Mouse (Mus musculus) spleen, adult 18-20 months (tissue): Measurements from ENCODE around the gene Gfra1.
A peak's percentile ranks its signal among the peaks of the same experiment; 100 is the strongest.

ENCODE experiments used
- DNase-seq, 2 experiments: peaks; one replicate each; pipeline ENCODE4 v3.0.0; 2022; ENCODE audit warnings: mixed read lengths in 2 of 2

Gene Gfra1

DNA sequence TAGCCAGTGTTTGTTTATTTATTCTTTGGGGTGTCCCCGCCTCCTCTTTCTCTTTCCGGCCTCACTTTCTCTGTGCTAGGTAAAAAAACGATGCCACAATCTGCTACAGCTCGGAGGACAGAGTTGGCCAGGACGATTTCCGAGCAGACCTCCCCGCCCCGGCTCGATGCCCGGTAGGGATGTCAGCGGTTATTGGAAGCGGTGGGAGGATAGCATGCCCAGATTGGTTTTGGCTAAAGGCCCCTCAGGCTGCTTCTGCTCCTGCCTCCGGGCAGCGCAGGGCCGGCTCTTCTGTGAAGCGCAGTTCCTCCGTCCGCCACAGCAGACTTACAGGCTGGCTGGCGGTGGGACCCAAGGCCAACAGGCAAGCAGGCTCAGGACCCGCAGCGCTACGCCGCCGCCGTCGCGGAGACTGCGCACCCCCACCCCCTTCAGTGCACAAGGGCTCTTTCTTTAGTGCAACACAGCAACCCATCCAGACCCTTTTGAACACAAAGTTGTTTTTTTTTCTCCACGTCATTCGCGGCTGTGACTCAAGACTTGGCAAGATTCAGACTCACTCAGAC, at the start of gene Gfra1:
Gfra1 (minus strand) TSS at position 414 of the 566 bp plus-strand sequence.
- DNase-seq = peak; percentile 12 to 31

DNA sequence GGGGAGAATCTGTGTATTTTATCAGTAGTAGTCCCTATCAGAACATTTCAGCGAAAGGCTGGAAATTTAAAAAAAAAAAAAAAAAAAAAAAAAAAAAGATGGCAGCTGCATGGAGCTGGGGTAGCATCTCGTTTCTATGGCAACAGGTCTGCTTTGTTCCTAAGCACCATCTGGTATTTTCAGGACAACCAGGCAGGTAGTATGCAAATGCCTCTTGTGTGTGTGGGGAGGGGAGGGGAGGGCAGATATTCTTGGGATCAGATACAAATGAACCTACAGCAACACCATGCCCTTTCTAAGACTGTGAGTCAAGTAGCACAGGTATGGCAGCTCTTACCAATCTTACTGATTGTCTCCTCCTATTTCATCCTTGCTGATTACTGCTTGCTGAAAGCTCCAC, 44.3 kb upstream of the Gfra1 start:
- no peak for DNase-seq

DNA sequence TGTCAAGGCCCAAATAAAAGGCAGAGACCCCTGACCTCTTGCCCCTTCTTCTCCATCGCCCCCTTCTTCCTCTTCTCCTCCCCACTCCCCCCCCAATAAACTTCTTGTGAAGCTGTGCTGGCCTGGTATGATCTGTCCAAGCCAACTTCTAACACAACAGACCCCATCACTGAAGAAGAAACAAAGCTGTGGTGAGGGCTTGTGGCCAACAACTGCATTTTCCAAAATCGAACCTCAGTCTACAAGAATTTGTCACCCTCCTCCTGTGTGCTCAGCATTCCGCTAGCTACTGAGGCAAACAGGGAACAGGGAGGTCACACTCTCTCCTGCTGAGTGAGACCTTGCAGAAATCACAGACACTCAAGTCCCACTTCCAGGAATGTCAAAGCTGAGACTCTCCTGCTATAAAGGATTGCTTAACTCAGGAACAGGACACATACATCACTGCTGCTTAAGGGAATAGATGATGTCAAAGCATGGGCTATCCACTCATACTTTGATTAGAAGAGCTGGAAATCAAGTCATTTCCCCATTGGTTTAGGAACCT, 43.8 kb upstream of the Gfra1 start:
- DNase-seq = no peak

DNA sequence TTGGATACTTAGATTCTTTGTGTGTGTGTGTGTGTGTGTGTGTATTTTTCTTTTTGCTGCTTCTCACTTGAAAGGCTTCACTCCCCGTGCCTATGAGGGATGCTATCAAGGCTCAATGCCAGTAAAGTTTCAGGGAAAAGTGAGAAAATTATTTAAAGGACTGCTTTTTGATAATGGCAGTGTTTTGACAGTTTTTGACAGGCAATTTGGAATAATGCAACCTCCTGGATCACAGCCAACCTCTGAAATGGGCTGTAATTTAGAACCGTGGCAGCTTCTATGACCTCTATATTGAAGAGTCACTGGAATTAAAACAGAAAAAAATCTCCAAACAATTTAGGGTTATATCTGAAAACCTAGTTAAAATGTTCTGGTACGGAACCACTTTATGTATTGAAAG, 41.4 kb upstream of the Gfra1 start:
- no peak for DNase-seq

DNA sequence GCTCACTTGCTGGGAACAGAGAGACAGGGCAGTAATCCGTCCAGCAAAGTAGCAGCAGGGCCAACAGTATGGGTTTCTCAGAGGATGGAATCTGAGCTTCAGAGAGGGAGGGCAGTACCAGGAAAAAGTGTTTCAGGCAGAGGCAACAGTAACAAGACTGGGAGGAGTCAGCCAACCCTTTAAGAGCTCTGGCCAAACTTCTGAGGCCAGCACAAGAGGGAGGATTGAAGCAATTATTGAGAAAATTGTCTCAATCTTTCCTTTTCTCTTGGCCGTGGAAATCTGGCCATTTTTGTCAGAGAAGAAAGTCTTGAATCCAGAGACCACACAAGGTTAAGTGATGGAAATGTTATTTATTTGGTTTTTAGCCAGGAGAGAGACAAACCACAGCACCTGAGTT, 31.0 kb upstream of the Gfra1 start:
- no peak for DNase-seq

DNA sequence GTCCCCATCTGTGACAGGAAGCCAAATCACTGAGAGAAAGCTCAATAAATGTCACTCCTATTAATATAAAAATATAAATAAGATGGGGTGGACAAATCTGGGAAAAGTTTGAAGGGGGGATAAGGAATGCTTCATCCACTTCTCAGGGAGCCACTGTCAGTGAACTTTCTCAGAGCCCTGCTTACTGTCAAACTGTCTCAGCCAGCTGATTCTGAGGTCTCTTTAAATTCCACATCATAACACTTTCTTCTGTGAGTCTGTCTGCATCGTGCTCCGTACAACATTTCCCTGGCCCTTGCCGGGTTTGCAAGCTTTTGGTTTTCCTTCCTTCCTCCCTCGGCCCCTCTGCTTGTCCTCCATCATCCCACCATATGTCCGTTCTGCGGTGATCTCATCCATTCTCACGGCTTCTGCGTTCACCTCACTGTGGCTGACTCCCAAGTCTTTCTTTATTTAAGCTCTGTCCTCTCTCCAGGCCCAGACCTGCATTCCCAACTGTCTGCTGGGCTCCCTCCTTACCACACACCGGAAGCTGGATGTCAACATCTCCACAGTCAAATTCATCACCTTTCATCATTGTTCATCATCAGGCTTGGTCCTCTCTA, 26.8 kb upstream of the Gfra1 start:
- DNase-seq = no peak

DNA sequence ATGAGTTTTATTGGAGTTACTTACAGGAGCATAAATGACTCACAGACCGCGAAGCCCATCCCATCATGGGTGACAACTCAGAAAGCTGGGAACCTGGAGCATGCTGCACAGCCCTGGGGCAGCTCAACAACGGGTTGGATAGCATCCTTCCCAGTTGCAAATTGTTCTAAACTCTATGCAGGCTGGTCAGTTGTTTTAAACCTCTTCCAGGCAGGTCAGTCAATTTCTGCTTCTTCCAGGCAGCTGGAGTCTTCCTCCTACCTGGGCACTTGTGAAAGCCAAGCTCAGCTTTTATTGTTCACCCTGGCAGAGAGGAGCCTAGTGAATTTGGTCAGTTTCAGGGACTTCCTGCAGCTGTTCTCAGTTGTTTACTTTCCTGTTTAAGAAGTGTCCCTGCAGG, 18.5 kb upstream of the Gfra1 start:
- no peak for DNase-seq

DNA sequence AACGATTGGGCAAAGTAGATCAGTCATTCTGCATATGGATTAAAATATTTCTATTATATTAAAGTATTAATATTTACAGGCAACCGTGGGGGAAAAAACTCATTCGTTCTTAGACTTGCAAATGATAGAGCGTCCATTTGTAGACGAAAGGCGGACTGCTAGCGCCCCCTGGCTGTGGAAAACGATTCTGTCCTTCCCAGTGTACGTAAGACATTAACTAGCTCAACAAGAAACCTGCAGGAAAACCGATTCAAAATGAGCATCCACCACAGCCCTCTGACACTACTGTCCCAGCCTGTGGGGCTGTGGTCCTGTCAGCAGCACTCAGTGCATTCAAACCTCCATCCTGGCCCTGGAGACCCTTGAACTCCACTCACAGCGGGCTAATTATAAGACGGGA, 13.7 kb upstream of the Gfra1 start:
- DNase-seq = peak; percentile 47 to 82

DNA sequence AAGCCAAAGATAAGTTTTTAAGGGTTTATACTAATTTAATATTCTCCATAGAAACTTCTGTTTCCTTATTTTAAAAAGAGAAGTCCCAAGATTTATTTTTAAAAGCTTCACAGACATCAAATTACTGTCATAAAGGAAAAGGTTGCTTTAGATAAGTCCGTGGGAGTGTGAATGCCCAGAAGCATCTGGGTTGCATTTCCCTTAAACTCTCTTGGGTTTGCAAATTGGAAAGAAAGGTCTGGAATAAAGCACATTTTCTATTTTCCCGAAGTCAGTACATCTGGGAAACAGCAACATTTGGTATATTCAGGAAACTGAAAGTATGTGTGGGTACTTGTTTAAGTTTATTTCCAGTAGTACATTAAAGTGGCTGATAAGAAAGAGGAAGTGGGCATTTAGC, 12.6 kb upstream of the Gfra1 start:
- no peak for DNase-seq

DNA sequence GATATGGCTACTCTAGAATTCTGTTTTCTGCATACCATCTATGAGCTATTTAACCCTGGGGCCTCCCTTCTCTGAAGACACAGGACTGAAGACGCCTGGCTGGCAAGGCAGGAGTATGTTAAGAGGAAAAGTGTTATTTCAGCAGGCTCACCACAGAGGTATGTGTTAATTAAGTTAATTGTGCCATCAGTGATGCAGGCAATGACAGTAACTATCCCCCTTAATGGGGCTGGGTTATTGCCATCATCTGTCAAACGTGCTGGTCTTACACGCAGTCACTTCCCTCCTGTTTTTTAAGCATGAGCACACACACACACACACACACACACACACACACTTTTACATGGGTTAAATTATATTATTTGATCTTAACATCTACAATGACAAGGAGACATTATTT, 8.0 kb upstream of the Gfra1 start:
- DNase-seq = no peak

DNA sequence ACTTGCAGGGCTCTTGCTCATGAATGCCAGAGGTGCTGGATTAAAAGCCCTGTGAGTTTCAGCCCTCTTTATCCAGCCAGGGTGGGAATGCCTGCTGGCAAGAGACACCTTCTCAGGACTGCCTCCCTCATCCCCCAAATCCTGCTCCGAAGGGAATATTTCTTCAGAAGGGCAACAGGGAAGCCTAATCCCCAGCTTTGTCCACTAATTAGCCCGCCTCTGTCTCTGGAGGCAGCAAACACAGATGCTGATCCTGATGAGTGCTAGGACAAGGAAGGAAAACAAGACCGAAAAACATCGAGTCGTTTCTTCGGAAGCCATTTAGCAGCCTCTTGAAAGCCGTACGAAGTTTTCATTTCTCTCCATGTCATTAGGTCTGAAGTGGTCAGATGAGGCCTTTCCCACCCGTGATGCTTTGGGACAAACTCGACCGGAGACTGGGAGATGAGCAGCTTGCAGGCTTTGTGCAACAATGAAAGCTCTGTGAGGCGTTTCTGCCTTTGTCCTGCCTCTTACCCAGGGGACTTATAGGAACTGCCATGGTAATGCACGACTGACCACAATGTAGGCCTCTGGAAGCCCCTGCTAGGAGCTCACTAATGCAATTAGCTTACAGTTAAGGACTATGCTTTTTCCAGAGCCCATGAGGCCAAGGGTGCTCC, 4.8 kb upstream of the Gfra1 start:
- DNase-seq = no peak

DNA sequence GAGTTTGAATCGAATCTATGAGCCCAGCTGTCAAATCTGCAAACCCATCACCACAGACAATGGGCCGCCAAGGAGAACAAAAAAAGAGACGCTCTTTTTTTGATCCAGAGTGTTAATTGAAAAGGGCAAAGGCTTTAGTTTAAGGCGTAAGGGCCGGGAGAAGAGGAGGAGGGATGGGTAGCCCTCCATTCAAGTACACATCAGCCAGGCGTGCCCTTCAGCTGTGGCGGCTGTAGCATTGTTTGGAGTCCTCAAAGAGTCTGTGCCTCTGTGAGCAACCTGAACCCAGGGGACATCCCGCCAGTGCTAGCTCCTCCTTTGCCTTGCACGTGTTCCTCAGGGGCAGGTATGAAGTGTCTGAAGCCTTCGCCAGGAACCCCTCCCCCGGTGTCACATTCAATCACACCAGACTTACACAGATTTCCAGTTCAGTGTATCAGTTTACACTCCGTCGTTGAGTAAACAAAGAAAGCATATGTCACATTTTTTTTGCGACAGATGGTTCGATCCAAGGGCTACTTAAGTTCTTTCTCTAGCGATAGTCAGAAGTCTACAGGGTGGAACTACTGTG, 867 bp upstream of the Gfra1 start:
- no peak for DNase-seq

DNA sequence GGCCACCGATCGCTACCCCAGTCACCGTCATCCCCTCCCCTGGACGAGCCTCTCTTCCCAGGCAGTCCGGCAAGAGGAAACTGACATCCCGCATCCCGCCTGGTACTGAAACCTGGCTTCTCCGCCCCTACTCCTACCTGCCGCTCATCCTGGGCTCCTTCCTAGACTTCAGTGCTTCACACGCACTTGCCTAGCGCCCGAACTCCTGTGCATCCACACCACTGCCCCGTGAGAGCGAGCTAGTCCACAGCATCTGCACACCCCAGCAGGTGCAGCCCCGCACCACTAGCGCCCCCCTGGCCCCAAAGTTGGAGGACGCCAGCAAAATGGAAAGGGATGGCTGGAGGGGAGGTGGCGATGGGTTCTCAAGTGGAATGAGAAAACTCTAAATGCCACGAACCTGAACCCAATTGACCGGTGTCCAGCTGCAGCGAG, 631 bp downstream of the Gfra1 start:
- DNase-seq = peak in 1 of 2 experiments; percentile 19

DNA sequence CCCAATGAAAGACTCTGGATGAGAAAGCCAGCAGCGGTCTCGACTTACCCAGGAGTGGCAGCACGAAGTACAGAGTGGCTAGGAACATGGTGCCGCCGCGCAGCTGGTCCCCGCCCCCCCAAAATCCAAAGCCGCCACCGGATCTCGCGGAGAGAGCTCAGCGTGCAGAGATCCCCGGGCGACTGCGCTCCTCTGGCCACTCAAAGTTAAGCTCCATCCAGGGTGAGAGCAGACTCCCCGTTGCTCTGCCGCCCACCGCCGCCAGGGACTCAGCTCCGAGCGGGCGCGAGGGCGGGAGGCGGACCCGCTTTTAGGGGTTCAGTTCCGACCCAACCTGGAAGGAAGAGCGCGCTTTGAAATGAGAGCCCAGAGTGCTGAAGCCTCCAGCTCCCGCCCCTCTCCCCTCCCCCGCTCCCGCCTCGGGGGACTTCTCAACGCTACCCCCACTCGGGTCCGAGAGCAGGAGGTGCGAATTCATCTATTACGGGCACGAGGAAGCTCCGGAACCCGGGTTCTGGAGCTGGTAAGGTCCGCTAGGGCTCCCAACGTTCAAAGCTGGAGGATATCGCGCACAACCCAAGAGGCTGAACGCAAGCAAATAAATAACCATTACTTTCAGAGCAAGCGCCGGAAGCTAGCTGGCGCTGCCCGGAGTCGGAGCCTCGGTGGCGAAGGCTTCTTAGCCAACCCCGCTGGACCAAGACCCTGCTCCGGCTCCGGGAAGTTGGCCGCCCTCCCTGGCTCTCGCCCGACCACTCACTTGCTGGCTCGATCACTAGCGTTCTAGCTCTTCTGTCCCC, 1.2 kb downstream of the Gfra1 start:
- DNase-seq = peak in 1 of 2 experiments; percentile 25

DNA sequence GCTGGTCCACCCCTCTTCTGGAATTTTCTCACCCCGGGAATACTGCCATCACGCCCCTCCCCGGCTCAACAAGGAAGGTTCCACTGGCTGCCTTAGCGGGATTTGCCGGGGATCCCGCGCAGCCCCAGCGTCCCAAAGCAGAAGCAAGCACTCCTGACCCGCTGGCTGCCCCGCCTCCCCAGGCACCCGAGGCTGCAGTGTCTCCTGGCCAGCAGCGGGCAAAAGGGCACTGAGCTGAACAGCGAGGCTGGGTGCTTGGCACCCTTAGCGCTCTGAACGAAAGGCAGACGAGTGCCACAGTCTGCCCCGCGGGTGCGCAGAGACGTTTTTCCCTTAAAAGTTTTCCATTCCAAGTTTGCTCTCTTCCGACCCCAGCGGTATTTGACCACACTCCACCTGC, 2.1 kb downstream of the Gfra1 start:
- peak in 1 of 2 experiments; percentile 18 for DNase-seq

DNA sequence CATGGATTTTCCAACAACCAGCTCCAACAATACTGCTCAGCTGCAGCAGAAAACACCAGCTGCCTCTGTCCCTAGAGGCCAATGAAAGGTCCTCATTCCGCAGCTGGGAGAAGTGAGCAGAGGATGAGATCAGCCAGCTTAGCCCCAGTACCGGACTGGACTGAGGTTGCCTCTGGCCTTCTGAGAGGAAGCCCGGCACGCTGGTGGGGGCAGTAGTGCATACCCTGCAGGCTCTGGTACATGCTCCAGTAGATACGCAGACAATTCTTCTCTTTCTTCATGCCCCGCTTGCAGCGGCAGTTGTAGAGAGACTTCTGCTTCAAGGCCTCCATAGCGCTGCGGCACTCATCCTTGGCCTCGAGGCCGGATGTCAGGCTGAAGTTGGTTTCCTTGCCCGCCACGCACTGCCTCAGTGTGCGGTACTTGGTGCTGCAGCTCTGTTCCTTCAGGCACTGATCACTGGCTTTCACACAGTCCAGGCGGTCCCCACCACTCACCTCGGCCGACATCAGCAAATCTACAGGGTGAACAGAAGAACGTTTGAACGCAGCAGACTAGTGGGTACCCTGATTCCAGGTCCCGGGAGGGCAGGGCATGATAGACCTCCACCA, 2.7 kb downstream of the Gfra1 start:
- peak in 1 of 2 experiments; percentile 12 for DNase-seq

DNA sequence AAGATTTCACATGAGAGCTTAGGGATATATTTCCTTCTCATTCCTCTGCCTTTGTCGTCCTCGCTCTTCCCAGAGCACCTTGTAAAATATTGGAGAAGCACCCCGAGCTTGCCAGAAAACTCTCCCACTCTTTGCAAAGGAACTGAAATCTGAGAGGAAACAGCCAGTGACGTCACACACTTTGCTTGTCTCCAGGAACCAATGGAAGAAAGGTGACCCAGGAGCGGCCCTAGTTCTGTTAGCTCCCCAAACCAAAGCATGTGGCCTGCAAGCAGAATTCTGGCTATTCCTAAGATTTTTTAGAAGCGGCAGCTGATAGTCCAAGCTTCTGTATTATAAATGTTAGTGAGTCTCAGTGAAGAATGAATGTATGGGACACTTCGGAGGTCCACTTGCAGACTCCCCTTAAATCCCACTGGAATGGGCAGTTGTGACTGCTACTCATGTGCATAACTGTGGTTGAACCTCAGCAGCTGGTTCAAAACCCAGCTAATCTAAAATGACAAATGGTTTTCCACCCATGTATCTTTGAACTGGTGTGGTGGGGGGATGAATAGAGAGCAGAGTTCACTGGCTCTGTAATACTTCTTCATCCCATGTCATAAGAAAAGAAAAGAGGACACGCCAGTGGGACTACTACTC, 3.4 kb downstream of the Gfra1 start:
- no peak for DNase-seq

DNA sequence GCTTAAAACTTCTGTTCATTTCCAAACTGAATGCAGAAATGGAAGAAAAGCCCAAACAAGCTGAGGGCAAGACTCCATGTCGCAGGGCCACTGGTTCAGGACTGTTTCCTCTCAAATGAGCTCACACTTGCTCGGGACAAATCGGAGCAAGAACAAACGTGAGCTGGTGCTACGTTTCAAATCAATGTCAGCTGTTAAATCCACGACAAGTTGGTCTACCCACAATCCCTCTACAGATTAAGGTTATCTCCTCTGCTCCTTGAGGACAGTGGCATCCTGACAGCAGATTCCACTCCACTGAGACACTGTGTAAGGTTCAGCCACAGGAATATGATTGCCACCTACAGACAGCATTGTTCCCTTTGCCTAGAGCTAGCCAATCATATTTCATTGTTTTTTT, 4.4 kb downstream of the Gfra1 start:
- no peak for DNase-seq

DNA sequence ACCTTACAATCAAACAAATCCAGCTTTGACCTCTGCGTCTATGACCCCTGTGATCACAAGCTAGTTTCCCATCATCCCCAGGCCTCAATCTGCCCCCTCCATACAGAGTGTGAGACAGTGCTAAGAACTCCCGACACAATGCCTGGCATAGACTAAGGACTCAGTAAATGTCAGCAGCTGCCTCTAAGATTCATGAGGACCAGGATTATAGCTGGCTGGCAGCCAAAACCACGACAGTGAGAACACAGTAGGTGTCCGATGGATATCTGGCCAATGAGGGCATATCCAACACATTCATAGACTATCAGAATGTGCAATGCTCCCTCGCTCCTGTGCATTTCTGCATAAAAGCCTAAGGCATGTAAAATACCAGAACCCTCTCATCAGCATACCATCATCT, 5.0 kb downstream of the Gfra1 start:
- DNase-seq = no peak

DNA sequence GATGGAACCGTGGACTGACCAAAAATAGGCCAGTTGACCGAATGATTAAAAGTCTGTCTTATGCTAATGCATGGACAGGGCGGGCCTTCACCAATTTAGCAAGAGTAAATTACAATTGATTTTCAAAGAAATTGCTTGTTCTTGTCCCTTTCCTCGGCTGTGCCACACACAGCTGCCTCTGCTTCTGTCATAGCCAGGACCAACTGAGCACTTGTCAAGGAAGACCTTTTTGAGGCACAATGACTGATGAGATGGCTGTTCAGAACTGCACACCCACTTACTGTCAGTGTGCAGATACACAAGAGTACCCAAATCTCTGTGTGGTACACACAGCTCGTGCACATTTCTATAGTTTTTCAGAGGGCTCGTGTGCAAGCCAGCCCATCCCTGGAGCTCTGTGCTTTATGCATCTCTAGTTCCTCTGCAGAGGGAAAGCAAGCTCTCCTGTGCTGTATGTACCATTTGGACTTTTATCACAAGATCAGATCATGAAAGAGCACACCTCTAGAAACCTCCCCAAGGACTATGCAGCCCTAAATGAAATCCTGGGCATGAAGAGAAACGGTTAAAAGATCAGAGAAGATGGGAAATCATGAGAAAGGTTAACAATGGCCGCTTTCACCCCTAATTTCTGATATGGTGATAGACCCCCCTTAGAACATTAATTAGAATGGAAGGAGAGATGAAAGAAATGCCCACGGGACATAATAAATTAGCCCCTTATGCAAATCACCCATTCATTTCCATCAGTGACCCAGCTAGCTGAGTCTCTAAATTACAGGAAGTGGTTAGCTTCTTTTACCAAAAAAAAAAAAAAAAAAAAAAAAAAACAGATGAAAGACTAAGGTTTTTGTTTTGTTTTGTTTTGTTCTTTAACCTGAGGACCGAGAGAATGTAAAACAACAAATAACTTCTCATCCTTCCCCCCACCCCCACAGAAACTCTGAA, 12.7 kb downstream of the Gfra1 start:
- no peak for DNase-seq

DNA sequence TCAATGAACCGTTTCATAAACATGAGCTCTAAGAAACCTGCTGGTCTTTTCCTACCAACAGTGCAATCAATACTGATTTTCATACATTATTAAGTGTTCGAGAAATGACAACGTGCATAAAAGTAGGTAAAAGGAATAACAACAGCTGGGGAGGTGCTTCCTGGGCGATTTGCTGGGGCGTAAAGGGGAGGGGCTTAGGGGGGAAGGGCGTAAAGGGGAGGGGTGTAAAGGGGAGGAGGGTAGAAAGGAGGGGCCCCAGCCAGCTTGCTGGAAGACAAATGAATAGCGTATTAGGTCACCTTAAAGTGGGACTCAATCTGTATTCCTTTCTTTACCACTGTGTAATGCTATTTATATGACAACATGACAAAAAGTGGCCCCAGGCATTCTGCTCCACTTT, 13.9 kb downstream of the Gfra1 start:
- DNase-seq = no peak
